Mouse (Mus musculus) cerebellum, adult 11 months (tissue): ENCODE data around the gene Aqp11.

Experiments
- DNase-seq: peaks from one replicate; pipeline ENCODE4 v3.0.0; 2022

Gene Aqp11

GRCm38 (mm10) chr7:97700173-97700572 is 37.9 kb downstream of the Aqp11 start:
- no peak for DNase-seq

- peak; percentile 89 for DNase-seq
Observed at GRCm38 (mm10) chr7:97696506-97697254, 41.4 kb downstream of the Aqp11 start, which contains the start of gene Clns1a. Clns1a (plus strand) TSS chr7:97696634.

GRCm38 (mm10) chr7:97696133-97696505 is 42.0 kb downstream of the Aqp11 start:
- no peak for DNase-seq

GRCm38 (mm10) chr7:97695441-97695840 is 42.6 kb downstream of the Aqp11 start:
- DNase-seq, result no peak

- no peak for DNase-seq
Observed at GRCm38 (mm10) chr7:97687831-97688230, 50.3 kb downstream of the Aqp11 start.

GRCm38 (mm10) chr7:97679239-97679638 is 58.9 kb downstream of the Aqp11 start:
- no peak for DNase-seq
